Mouse (Mus musculus): ENCODE results near the gene Tarbp2. TPM values are rescaled to one million over a fixed set of nuclear protein-coding genes. Genes with fewer than 3 reads are reported as not detected.

Gene Tarbp2
- polyA plus RNA-seq, 1 experiment from 2014 or later, result 88.1 TPM

- no peak overlapping the region for H3K4me3 ChIP-seq (ENCODE audit: low read length)
- no peak overlapping the region for H3K27ac ChIP-seq (ENCODE audit: low read length)
- H3K4me2 ChIP-seq (ENCODE audit: low read depth, low read length), result no peak overlapping the region
- 92% methylated on average over 5 of the region's 5 CpGs for WGBS
- H3K9ac ChIP-seq (ENCODE audit: low read length), result no peak overlapping the region
- no peak for ATAC-seq (replicated peaks; ENCODE audit: extremely low read depth, insufficient read depth, low FRiP score)
- no peaks in the 10 kb centered on the region for H3K27me3 ChIP-seq (ENCODE audit: control insufficient read depth, insufficient read depth, low read length)
- H3K9me3 ChIP-seq (replicated peaks; ENCODE audit: control insufficient read depth, low read length), result no peaks in the 10 kb centered on the region
- peaks cover 39% of the 10 kb centered on the region for H3K36me3 ChIP-seq (ENCODE audit: control insufficient read depth, insufficient read depth)
- no peaks in the 10 kb centered on the region for H3K4me1 ChIP-seq (ENCODE audit: control insufficient read depth, insufficient read depth, low read length)
These were observed 34.6 kb downstream of the Tarbp2 start for GRCm38 (mm10) chr15:102552599-102552998.

DNA sequence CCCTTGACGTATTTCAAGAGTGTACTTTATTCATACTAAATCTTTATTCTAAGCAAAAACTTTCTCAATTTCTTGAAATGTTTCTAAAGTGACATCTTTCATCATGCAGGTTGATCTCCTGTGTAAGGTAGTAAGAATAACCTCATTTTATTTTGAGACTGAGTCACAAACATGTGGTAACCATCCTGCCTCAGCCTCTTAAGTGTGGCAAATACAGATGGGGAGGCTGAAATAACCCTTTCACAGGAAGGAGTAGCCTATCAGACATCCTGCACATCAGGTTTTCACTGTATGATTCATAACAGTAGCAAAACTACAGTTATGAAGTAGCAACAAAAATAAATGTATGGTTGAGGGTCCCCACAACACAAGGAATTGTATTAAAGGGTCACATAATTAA is 37.6 kb downstream of the Tarbp2 start:
- H3K9me3 ChIP-seq (replicated peaks; ENCODE audit: control insufficient read depth, low read length), result no peaks in the 10 kb centered on the region
- 91% methylated on average over 1 of the region's 1 CpGs for WGBS
- H3K9ac ChIP-seq (ENCODE audit: low read length), result no peak overlapping the region
- no peak overlapping the region for H3K4me3 ChIP-seq (ENCODE audit: low read length)
- no peaks in the 10 kb centered on the region for H3K4me1 ChIP-seq (ENCODE audit: control insufficient read depth, insufficient read depth, low read length)
- H3K4me2 ChIP-seq (ENCODE audit: low read depth, low read length), result no peak overlapping the region
- H3K36me3 ChIP-seq (ENCODE audit: control insufficient read depth, insufficient read depth), result peaks cover 42% of the 10 kb centered on the region
- H3K27ac ChIP-seq (ENCODE audit: low read length), result no peak overlapping the region
- H3K27me3 ChIP-seq (ENCODE audit: control insufficient read depth, insufficient read depth, low read length), result no peaks in the 10 kb centered on the region
- ATAC-seq (replicated peaks; ENCODE audit: extremely low read depth, insufficient read depth, low FRiP score), result no peak

DNA sequence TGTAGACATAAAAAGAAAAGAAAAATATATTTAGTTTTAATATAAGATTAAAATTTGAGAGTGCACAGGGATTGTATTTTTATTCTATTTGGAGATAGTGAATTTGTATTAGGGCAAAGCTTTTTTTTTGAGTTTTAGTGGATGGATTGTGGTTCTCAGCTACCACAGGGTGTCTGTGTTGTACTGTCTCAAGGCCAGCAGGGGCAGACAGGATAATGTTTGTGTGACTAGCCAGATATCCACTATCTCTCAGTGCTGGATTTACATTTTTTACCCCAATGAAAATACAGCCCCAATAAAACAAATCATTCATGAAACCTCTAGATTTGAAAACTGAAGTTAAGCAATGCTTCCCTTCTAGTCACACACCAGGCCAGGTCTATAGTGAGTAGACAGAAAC is 39.6 kb downstream of the Tarbp2 start:
- H3K27ac ChIP-seq (ENCODE audit: low read length), result no peak overlapping the region
- peaks cover 35% of the 10 kb centered on the region for H3K36me3 ChIP-seq (ENCODE audit: control insufficient read depth, insufficient read depth)
- no peak overlapping the region for H3K4me3 ChIP-seq (ENCODE audit: low read length)

GRCm38 (mm10) chr15:102562491-102562890 is 44.5 kb downstream of the Tarbp2 start:
- no peaks in the 10 kb centered on the region for H3K9me3 ChIP-seq (replicated peaks; ENCODE audit: control insufficient read depth, low read length)
- H3K27ac ChIP-seq (ENCODE audit: low read length), result no peak overlapping the region
- no peaks in the 10 kb centered on the region for H3K27me3 ChIP-seq (ENCODE audit: control insufficient read depth, insufficient read depth, low read length)
- H3K9ac ChIP-seq (ENCODE audit: low read length), result no peak overlapping the region
- no peak overlapping the region for H3K4me3 ChIP-seq (ENCODE audit: low read length)
- peaks cover 10% of the 10 kb centered on the region for H3K36me3 ChIP-seq (ENCODE audit: control insufficient read depth, insufficient read depth)
- H3K4me2 ChIP-seq (ENCODE audit: low read depth, low read length), result no peak overlapping the region
- no peaks in the 10 kb centered on the region for H3K4me1 ChIP-seq (ENCODE audit: control insufficient read depth, insufficient read depth, low read length)
- no peak for ATAC-seq (replicated peaks; ENCODE audit: extremely low read depth, insufficient read depth, low FRiP score)
- 90% methylated on average over 1 of the region's 1 CpGs for WGBS

More for the DNA sequence above, 39.6 kb downstream of the Tarbp2 start:
- Histone ChIP-seq H3K9me3 (replicated peaks; ENCODE audit: control insufficient read depth, low read length) (no peaks in the 10 kb centered on the region), H3K27me3 (ENCODE audit: control insufficient read depth, insufficient read depth, low read length) (no peaks in the 10 kb centered on the region), H3K9ac (ENCODE audit: low read length) (no peak overlapping the region), H3K4me1 (ENCODE audit: control insufficient read depth, insufficient read depth, low read length) (no peaks in the 10 kb centered on the region), H3K4me2 (ENCODE audit: low read depth, low read length) (no peak overlapping the region)
- ATAC-seq (replicated peaks; ENCODE audit: extremely low read depth, insufficient read depth, low FRiP score), result no peak

DNA sequence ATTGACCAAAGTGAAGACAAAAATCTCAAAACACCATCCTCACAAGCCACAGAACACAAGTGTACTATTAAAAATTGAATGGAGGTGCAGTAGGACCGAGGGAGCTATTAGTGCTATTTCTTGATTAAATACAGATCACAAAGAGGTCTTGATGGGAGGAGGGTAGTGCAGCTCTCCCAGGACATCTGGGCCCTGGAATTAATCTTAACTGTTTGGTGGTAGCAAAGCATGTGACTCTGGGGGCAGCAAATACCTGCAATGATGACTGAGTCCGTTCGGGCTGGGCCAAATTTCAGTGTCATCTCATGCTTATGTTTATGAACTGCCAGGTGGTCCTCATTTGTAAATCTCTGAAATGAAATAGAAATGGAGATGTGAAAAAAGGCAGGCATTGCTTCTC is 45.1 kb downstream of the Tarbp2 start:
- H3K9me3 ChIP-seq (replicated peaks; ENCODE audit: control insufficient read depth, low read length), result no peaks in the 10 kb centered on the region
- 90% methylated on average over 3 of the region's 3 CpGs for WGBS
- no peak for ATAC-seq (replicated peaks; ENCODE audit: extremely low read depth, insufficient read depth, low FRiP score)

DNA sequence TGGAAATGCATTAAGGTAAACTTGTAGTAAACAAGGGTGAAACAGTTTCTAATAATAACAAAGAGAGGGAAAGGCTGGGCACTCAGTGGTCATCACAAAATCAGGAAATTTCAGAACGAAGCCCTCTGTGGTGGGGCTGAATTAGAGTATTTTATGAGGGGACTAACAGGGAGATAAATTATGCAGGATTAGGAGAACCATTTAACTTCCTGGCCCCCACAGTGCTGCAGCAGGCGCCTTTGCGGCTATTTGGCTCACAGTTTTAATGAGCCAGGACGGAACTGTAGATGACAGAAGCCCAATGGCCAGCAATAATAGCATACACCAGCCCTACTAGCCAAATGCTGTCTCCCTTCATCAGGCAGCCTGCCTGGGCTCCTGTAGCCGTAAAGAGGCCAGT is 45.7 kb downstream of the Tarbp2 start:
- Histone ChIP-seq H3K27me3 (ENCODE audit: control insufficient read depth, insufficient read depth, low read length) (no peaks in the 10 kb centered on the region), H3K9ac (ENCODE audit: low read length) (no peak overlapping the region), H3K4me2 (ENCODE audit: low read depth, low read length) (no peak overlapping the region), H3K27ac (ENCODE audit: low read length) (no peak overlapping the region), H3K9me3 (replicated peaks; ENCODE audit: control insufficient read depth, low read length) (no peaks in the 10 kb centered on the region), H3K4me3 (ENCODE audit: low read length) (no peak overlapping the region), H3K4me1 (ENCODE audit: control insufficient read depth, insufficient read depth, low read length) (no peaks in the 10 kb centered on the region), H3K36me3 (ENCODE audit: control insufficient read depth, insufficient read depth) (peaks cover 10% of the 10 kb centered on the region)
- WGBS, result 92% methylated on average over 5 of the region's 5 CpGs
- no peak for ATAC-seq (replicated peaks; ENCODE audit: extremely low read depth, insufficient read depth, low FRiP score)

More for the DNA sequence above, 45.1 kb downstream of the Tarbp2 start:
- Histone ChIP-seq H3K4me1 (ENCODE audit: control insufficient read depth, insufficient read depth, low read length) (no peaks in the 10 kb centered on the region), H3K4me3 (ENCODE audit: low read length) (no peak overlapping the region), H3K27me3 (ENCODE audit: control insufficient read depth, insufficient read depth, low read length) (no peaks in the 10 kb centered on the region), H3K4me2 (ENCODE audit: low read depth, low read length) (no peak overlapping the region), H3K36me3 (ENCODE audit: control insufficient read depth, insufficient read depth) (peaks cover 10% of the 10 kb centered on the region), H3K27ac (ENCODE audit: low read length) (no peak overlapping the region), H3K9ac (ENCODE audit: low read length) (no peak overlapping the region)

DNA sequence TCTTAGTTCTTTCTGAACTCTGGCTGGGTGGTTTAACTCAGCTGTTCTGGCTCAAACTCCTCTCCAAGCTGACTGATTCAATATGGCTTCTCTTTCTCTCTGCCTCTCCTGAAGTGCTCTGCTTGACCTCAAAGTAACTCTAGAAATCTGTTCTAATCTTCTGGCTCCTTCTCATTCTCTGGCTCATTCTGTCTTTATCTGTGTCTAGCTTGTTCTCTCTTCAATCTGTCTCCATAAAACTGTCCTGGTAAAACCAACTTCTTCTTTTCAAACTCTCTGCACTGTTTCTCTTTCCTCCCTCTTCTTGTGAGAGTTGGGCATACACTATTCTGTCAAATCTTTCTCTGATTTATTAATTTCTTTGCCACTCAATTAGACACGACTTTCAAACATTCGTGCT is 49.9 kb downstream of the Tarbp2 start:
- Histone ChIP-seq H3K9ac (ENCODE audit: low read length) (no peak overlapping the region), H3K4me2 (ENCODE audit: low read depth, low read length) (no peak overlapping the region), H3K27ac (ENCODE audit: low read length) (no peak overlapping the region), H3K36me3 (ENCODE audit: control insufficient read depth, insufficient read depth) (no peaks in the 10 kb centered on the region), H3K4me3 (ENCODE audit: low read length) (no peak overlapping the region), H3K4me1 (ENCODE audit: control insufficient read depth, insufficient read depth, low read length) (no peaks in the 10 kb centered on the region), H3K27me3 (ENCODE audit: control insufficient read depth, insufficient read depth, low read length) (no peaks in the 10 kb centered on the region), H3K9me3 (replicated peaks; ENCODE audit: control insufficient read depth, low read length) (no peaks in the 10 kb centered on the region)
- WGBS, result 91% methylated on average over 2 of the region's 2 CpGs
- ATAC-seq (replicated peaks; ENCODE audit: extremely low read depth, insufficient read depth, low FRiP score), result no peak

GRCm38 (mm10) chr15:102572081-102572480 is 54.1 kb downstream of the Tarbp2 start:
- no peak overlapping the region for H3K4me2 ChIP-seq (ENCODE audit: low read depth, low read length)
- no peaks in the 10 kb centered on the region for H3K9me3 ChIP-seq (replicated peaks; ENCODE audit: control insufficient read depth, low read length)
- WGBS, result 66% methylated on average over 3 of the region's 3 CpGs
- no peak overlapping the region for H3K9ac ChIP-seq (ENCODE audit: low read length)
- no peaks in the 10 kb centered on the region for H3K4me1 ChIP-seq (ENCODE audit: control insufficient read depth, insufficient read depth, low read length)
- ATAC-seq (replicated peaks; ENCODE audit: extremely low read depth, insufficient read depth, low FRiP score), result no peak
- 0 out of 2 replicates have a peak, but pooled peaks cover 2% of the 10 kb centered on the region for H3K36me3 ChIP-seq (ENCODE audit: control insufficient read depth, insufficient read depth)
- H3K4me3 ChIP-seq (ENCODE audit: low read length), result no peak overlapping the region
- H3K27ac ChIP-seq (ENCODE audit: low read length), result no peak overlapping the region
- H3K27me3 ChIP-seq (ENCODE audit: control insufficient read depth, insufficient read depth, low read length), result no peaks in the 10 kb centered on the region
